Mouse (Mus musculus): ENCODE data around the gene Atg10. TPM values are rescaled to one million over a fixed set of nuclear protein-coding genes. Genes with fewer than 3 reads are reported as not detected.

Gene Atg10
- total RNA-seq, 2 experiments from 2014 or later: 22.6 to 23.5 TPM

DNA sequence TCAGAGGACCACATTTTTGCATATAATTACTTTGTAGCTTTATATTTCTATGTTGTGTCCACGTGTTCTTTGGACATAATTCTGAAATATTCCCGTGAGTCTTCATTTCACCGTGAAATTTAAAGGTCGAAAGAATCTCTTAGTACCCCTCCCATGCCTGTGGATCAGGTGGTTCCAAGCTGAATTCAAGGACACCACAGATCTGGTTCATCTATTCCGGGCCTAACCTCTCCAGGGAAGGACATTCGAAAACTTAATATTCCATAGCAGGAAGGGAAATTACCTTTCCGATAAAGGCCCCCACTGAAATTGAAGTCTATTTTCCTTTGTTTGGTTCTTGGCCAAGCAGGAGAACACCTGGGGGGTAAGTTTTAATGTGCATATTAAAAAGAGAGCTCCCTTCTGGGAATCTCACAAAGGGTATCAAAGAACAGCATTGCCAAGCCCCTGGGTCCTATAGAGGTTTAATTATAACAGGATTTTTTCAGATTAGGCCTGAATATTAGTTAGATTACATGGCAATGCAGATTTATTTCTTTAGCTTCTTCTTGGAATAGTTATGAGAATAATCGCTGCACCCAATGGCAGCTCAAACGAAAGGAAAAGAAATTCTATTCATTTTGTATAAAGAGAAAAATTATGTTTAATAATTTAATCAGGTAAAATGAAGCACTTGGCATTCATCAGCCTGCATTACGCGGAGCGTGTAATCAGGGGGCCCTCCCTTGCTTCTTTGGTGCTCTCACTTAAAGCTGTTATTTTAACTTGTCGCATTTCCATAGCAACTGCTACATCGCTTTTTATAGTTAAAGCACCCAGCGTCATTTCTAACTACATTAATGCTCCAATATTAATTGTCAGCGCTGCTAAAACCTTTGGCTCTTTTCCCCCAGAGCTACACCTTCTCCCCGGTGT is 310.8 kb downstream of the Atg10 start:
- DNase-seq: no peak
- intact Hi-C loops (cut with DNase I): no loop called here

GRCm38 (mm10) chr13:90907376-90907775 is 316.4 kb downstream of the Atg10 start:
- intact Hi-C loops (cut with DNase I): no loop called here
- no peak for DNase-seq

DNA sequence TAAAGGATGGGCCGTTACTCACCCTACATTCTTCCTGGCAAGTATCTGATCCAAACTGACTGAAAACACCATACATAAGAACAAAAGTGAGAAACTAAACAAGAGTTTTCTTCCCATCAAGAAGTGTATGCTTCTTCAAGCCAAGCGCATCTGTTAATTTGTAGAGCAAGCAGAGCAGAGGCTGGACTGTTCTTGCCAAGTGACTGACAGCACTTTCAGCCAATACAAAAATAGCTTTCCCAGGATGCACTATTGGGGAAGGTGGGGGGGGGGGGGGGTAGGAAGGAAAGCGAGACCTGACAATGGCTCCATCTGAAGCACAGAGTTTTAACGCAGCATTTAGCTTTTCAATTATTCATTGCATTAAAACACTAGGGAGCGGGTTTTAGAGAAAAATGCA is 318.6 kb downstream of the Atg10 start, which contains the start of gene Atp6ap1l:
Gene Atp6ap1l (minus strand): TSS at position 180 of the 400 bp plus-strand sequence.
- intact Hi-C loops (cut with DNase I): no loop called here
- DNase-seq: no peak

- DNase-seq: no peak
- intact Hi-C loops (cut with DNase I): no loop called here
Measured at GRCm38 (mm10) chr13:90896821-90897220, 326.9 kb downstream of the Atg10 start.

DNA sequence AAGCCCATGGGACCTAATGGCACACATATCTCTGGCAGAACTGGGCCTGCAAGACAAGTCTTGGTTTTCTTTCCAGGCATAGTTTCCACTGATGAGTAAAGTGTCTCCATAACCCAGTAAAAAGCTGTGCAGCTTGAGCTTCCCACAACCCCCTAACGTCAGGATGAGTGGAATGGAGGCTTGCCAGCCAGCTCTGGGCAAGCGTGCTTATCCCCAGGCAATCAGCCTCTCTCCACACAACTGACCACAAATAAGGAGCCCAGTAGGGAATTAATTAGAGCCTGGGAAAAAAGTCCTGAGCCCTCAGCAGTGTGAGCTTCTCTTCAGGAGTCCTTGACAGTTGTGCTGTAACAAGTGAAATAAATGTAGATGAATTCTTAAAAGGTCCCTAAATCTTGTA is 327.7 kb downstream of the Atg10 start:
- intact Hi-C loops (cut with DNase I): no loop called here
- no peak for DNase-seq

DNA sequence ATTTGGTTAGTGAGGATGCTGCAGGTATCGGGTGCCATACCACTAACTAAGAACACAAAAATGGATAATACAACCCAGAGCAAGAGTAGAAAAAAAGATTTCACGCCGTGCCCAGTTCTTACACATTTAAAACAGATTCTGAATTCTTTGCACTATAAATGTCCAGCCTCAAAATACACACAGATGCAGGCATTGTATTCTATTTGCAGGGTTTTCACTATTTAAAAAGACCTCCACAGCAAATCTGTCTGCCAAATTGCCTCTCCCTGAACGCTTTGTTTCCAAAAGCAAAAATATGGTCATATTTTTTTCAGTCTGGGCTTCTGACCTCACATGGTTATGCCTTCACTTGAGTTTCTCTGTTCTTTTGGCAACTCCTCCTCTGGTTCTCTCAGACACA is 328.9 kb downstream of the Atg10 start:
- DNase-seq: no peak
- intact Hi-C loops (cut with DNase I): no loop called here

DNA sequence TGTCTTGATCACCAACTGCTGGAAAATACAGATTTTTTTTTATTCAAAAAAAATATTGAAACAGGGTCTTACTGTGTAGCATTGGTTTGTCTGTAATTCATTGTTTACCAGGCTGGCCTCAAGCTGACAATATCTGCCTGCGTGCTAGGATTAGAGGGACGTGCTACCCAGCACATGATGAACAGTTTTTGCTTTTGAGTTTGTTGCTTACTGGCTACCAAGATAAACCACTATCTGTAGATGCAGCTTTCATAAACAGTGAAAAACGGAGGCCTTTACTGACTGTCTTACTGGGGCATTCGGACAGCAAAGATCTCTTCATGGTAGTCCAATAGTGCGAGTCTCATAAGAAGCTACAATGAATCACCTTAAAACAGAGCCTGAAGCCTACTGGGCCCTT is 333.7 kb downstream of the Atg10 start:
- no peak for DNase-seq
- intact Hi-C loops (cut with DNase I): no loop called here

GRCm38 (mm10) chr13:90886568-90886983 is 337.2 kb downstream of the Atg10 start:
- DNase-seq: peak; percentile 79 to 88
- intact Hi-C loops (cut with DNase I): loop anchor here (1.0 to 5.0 kb wide), 3 partner anchors 1107 to 1339 kb away; no protein-coding TSS in a partner anchor

GRCm38 (mm10) chr13:90885856-90886532 is 337.8 kb downstream of the Atg10 start:
- DNase-seq: peak; percentile 57 to 71
- intact Hi-C loops (cut with DNase I): loop anchor here (1.0 to 5.0 kb wide), 3 partner anchors 1107 to 1339 kb away; no protein-coding TSS in a partner anchor

Other genes starting within 250 kb of the Atg10 start
- 10 to 100 TPM; 51.4 to 51.7 TPM for gene Ssbp2, start 236.3 kb upstream of the Atg10 start, total RNA-seq (2021)